Mouse (Mus musculus): ENCODE data around the gene Tas2r135. TPM values are rescaled to one million over a fixed set of nuclear protein-coding genes. Genes with fewer than 3 reads are reported as not detected.

Tas2r135 gene
- not detected in 2 replicates for total RNA-seq (2014; rRNA removed)
- polyA plus RNA-seq (2015; fragmentation: Nextera tagmentation; extraction: Ambion mirVana): not detected in 2 replicates

DNA sequence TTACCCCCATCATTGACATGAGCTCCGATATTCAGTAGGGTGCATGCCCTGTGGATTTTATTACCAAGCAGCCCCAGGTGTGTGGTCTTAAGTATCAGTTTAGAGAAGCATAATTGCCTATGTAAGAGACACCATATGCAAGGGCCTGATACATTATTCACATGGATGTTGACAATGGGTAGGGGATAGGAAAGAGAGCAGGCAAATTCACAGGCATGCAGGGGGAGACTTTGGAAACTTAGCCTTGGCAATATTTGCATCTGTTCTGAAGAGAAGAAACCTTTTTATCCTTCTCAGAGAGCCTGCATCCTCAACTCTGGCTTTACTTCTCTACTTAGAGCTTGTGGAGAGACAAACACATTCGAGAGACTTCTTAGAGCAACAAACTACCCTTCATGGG, at the start of gene Tas2r135:
Gene Tas2r135, plus strand, starts transcription at position 301 of the 400 bp plus-strand sequence.
- Histone ChIP-seq H3K4me2 (ENCODE audit: low read depth, low read length) (no peak within 1 kb of the TSS), H3K9me3 (ENCODE audit: low read length) (no peaks in the 10 kb centered on the region), H3K9ac (replicated peaks; ENCODE audit: low read length) (no peak within 1 kb of the TSS), H3K27me3 (ENCODE audit: insufficient read depth, low read length) (no peaks in the 10 kb centered on the region), H3K4me1 (ENCODE audit: insufficient read depth, low read length) (no peaks in the 10 kb centered on the region), H3K4me3 (ENCODE audit: low read length) (no peak within 1 kb of the TSS), H3K36me3 (ENCODE audit: insufficient read depth, low read length) (no peaks in the 10 kb centered on the region), H3K27ac (no peak within 1 kb of the TSS)
- DNase-seq (ENCODE audit: low spot score): no peak
- TF ChIP-seq CTCF (IDR thresholded peaks at IDR 0.05; ENCODE audit: low read depth): no peak
- 90% methylated on average over 2 of the region's 2 CpGs for WGBS
- no peak for ATAC-seq

DNA sequence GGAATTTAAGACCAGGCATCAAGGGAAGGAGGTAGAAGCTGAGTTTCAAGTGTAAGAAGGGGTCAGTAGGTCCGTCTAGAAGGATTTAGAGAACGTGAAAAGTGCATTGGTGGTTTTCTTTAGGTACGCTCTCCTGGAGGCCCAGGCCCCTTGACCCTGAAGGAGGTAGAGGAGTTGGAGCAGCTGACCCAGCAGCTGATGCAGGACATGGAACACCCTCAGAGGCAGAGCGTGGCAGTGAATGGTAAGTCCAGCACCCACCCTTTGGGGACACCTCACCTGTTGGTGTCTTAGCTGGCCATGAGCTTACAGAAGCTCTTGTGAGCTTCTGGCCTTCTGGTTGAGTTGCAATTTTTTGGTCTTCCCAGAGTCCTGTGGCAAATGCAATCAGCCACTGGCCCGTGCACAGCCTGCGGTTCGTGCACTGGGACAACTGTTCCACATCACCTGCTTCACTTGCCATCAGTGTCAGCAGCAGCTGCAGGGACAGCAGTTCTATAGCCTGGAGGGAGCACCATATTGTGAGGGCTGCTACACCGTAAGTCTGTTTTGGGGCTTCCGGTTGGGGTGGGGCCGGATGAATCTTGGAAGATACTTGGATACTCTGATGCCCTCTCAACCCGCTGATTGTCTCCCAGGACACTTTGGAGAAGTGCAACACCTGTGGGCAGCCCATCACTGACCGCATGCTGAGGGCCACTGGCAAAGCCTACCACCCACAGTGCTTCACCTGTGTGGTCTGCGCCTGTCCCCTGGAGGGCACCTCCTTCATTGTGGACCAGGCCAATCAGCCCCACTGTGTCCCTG, 49.2 kb upstream of the Tas2r135 start:
- H3K4me3 ChIP-seq (ENCODE audit: low read length): no peak overlapping the region

DNA sequence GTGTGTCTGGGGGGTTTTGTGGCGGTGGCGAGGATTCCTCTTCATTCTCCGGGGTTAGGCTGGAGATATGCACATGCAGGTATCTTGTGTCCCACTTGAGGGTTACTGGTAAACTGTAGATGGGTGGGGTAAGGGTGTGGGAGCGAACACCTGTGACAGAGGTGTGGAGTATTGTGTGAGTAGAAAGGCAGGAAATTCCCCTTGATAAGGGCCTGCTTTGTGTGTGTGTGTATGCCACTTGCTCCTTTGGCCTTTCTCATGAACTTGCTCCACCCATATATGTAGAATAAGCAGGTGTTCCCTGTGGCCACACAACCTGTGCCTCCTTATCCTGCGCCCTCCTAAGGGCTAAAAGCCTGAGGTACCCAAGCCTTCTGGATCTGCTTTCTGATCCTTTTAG, 48.3 kb upstream of the Tas2r135 start:
- 92% methylated on average over 5 of the region's 5 CpGs for whole genome bisulfite sequencing
- Histone ChIP-seq H3K4me2 (ENCODE audit: low read depth, low read length) (no peak overlapping the region), H3K9ac (replicated peaks; ENCODE audit: low read length) (no peak overlapping the region), H3K27me3 (ENCODE audit: insufficient read depth, low read length) (no peaks in the 10 kb centered on the region), H3K9me3 (ENCODE audit: low read length) (no peaks in the 10 kb centered on the region), H3K4me3 (ENCODE audit: low read length) (no peak overlapping the region), H3K4me1 (ENCODE audit: insufficient read depth, low read length) (peaks cover 3% of the 10 kb centered on the region; the same call in 1 of the 2 replicates), H3K36me3 (ENCODE audit: insufficient read depth, low read length) (peaks cover 32% of the 10 kb centered on the region; the same call in 1 of the 2 replicates), H3K27ac (no peak overlapping the region)
- DNase-seq (ENCODE audit: low spot score) (no peak), ATAC-seq (no peak)
- TF ChIP-seq CTCF (IDR thresholded peaks at IDR 0.05; ENCODE audit: low read depth): no peak

More for the DNA sequence above, 49.2 kb upstream of the Tas2r135 start:
- H3K27me3 ChIP-seq (ENCODE audit: insufficient read depth, low read length): no peaks in the 10 kb centered on the region
- H3K9ac ChIP-seq (replicated peaks; ENCODE audit: low read length): no peak overlapping the region
- peaks cover 32% of the 10 kb centered on the region; the same call in 1 of the 2 replicates for H3K36me3 ChIP-seq (ENCODE audit: insufficient read depth, low read length)
- ATAC-seq (no peak), DNase-seq (ENCODE audit: low spot score) (no peak)
- no peak for TF ChIP-seq CTCF (IDR thresholded peaks at IDR 0.05; ENCODE audit: low read depth)
- no peak overlapping the region for H3K27ac ChIP-seq
- H3K9me3 ChIP-seq (ENCODE audit: low read length): no peaks in the 10 kb centered on the region
- WGBS: 93% methylated on average over 13 of the region's 13 CpGs
- no peak overlapping the region for H3K4me2 ChIP-seq (ENCODE audit: low read depth, low read length)
- peaks cover 8% of the 10 kb centered on the region for H3K4me1 ChIP-seq (ENCODE audit: insufficient read depth, low read length)

DNA sequence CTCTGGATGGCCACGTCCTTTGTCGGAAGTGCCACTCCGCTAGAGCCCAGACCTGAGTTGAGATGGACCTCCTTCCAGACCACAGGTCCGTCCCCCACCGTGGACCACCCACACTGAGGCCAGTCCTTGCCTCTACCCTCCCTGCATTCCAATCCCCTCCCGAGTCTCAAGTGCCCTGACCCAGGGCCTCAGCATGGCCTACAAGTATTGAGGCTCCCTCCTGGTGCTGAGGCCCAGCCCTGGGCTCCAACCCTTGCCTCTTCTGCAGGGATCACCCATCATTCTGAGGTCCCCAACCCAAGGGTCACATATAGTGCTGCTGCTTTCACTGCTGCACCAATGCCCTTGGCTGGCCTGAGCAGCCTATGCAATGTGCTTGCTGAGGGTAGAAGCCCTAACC, 47.3 kb upstream of the Tas2r135 start:
- Histone ChIP-seq H3K4me2 (ENCODE audit: low read depth, low read length) (no peak overlapping the region), H3K9me3 (ENCODE audit: low read length) (no peaks in the 10 kb centered on the region), H3K27ac (no peak overlapping the region), H3K9ac (replicated peaks; ENCODE audit: low read length) (no peak overlapping the region), H3K4me3 (ENCODE audit: low read length) (no peak overlapping the region), H3K4me1 (ENCODE audit: insufficient read depth, low read length) (no peaks in the 10 kb centered on the region; the same call in 1 of the 2 replicates), H3K36me3 (ENCODE audit: insufficient read depth, low read length) (peaks cover 32% of the 10 kb centered on the region; the same call in 1 of the 2 replicates), H3K27me3 (ENCODE audit: insufficient read depth, low read length) (no peaks in the 10 kb centered on the region)
- DNase-seq (ENCODE audit: low spot score): no peak
- TF ChIP-seq CTCF (IDR thresholded peaks at IDR 0.05; ENCODE audit: low read depth): no peak
- ATAC-seq: no peak
- 71% methylated on average over 6 of the region's 6 CpGs for WGBS

DNA sequence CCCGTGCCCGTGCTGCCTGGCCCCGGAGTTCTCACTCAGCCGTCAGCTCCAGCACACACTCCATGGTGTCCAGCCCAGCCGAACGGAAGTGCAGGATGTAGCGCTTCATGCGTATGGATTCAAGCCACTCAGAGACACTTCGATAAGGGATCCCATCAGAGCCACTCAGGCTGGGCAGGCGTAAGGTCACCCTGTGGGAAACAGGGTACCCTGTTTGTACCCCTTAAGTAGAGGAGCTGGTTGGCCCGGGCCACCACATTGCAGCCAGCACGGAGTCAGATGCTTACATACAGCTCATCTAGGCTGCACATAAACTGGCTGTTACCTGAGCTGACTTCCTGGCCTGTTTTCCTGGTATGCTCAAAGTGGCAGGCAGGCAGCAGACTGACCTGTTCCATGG, 46.3 kb upstream of the Tas2r135 start:
- Histone ChIP-seq H3K9me3 (ENCODE audit: low read length) (no peaks in the 10 kb centered on the region), H3K4me2 (ENCODE audit: low read depth, low read length) (no peak overlapping the region), H3K9ac (replicated peaks; ENCODE audit: low read length) (no peak overlapping the region), H3K4me1 (ENCODE audit: insufficient read depth, low read length) (no peaks in the 10 kb centered on the region), H3K36me3 (ENCODE audit: insufficient read depth, low read length) (peaks cover 32% of the 10 kb centered on the region; the same call in 1 of the 2 replicates), H3K4me3 (ENCODE audit: low read length) (no peak overlapping the region), H3K27ac (no peak overlapping the region), H3K27me3 (ENCODE audit: insufficient read depth, low read length) (no peaks in the 10 kb centered on the region)
- ATAC-seq: no peak
- TF ChIP-seq CTCF (IDR thresholded peaks at IDR 0.05; ENCODE audit: low read depth): no peak
- 92% methylated on average over 12 of the region's 12 CpGs for WGBS
- DNase-seq (ENCODE audit: low spot score): no peak

DNA sequence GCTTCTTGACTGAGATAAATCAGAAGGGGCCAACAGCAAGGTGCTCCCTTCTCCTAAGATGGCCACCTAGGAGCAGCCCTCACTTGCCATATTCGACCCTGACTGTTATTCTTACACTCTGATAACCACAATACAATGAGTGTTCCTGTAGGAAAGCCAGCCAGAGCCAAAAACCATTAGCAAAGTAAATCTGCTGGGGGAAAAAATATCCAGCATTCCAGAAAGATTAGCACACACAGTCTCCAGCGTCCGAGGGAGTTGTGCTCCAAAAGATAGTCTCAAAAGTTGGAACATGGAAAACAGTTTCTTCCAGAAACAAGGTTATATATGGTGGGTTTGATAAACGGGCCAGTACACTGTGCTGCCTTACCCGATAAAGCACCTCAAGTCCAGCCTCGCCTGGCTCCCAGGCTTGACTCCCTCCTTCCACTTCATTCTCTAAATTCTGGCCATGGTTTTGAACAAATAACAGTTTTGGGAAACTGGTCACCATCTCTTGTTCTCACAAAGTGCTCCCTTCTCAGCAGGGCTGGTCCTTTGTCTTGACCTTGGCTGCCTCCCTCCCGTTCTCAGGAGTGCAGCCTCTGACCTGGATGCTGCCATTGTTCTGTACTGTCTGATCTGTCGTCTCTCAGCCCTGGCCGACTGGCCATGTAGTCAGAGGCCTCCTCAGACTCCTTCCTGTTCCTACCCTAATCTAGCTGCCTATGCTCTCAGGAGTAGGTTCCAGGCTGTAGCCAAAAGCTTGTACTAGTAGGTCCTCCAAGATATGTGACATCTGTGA, 45.7 kb upstream of the Tas2r135 start:
- Histone ChIP-seq H3K4me1 (ENCODE audit: insufficient read depth, low read length) (no peaks in the 10 kb centered on the region), H3K4me3 (ENCODE audit: low read length) (no peak overlapping the region), H3K36me3 (ENCODE audit: insufficient read depth, low read length) (peaks cover 30% of the 10 kb centered on the region; the same call in 1 of the 2 replicates), H3K9ac (replicated peaks; ENCODE audit: low read length) (no peak overlapping the region), H3K9me3 (ENCODE audit: low read length) (no peaks in the 10 kb centered on the region), H3K27ac (no peak overlapping the region), H3K4me2 (ENCODE audit: low read depth, low read length) (no peak overlapping the region), H3K27me3 (ENCODE audit: insufficient read depth, low read length) (no peaks in the 10 kb centered on the region)
- no peak for TF ChIP-seq CTCF (IDR thresholded peaks at IDR 0.05; ENCODE audit: low read depth)
- DNase-seq (ENCODE audit: low spot score): no peak
- no peak for ATAC-seq
- WGBS: 70% methylated on average over 9 of the region's 9 CpGs
